Mouse (Mus musculus) lung, embryonic 16.5 days (tissue): ENCODE data around the gene Glis3. TPM values are rescaled to one million over a fixed set of nuclear protein-coding genes. Genes with fewer than 3 reads are reported as not detected.
A peak's percentile ranks its signal among the peaks of the same experiment; 100 is the strongest.

ENCODE experiments used
- ATAC-seq: fragments of 200-750 bp; cut with Nextera tagmentation; 2 replicates; pipeline ENCODE4 v1.8.0; 2017; ENCODE audit warnings: low read depth, mild to moderate bottlenecking, moderate library complexity
- H3K27ac ChIP-seq: fragments of 300-500 bp; sonication (generic); 2 replicates; pipeline ENCODE4 v1.5.1; 2014; ENCODE audit warnings: mild to moderate bottlenecking, control low read depth, low read length
- H3K27me3 ChIP-seq: fragments of 300-500 bp; sonication (generic); 2 replicates; pipeline ENCODE4 v1.6.1; 2014; ENCODE audit warnings: low read depth, low read length, mixed read lengths; ENCODE audit not compliant: control insufficient read depth, insufficient read depth
- H3K36me3 ChIP-seq: fragments of 300-500 bp; sonication (generic); 2 replicates; pipeline ENCODE4 v1.6.1; 2014; ENCODE audit warnings: low read length; ENCODE audit not compliant: control insufficient read depth, insufficient read depth
- H3K4me1 ChIP-seq: fragments of 300-500 bp; sonication (generic); replicated peaks from 2 replicates; pipeline ENCODE4 v1.6.1; 2014; ENCODE audit warnings: low read length, mixed read lengths; ENCODE audit not compliant: control insufficient read depth, insufficient read depth
- H3K4me2 ChIP-seq: fragments of 300-500 bp; sonication (generic); 2 replicates; pipeline ENCODE4 v1.6.1; 2014; ENCODE audit warnings: low read depth, low read length, control low read depth
- H3K4me3 ChIP-seq: fragments of 300-500 bp; sonication (generic); 2 replicates; pipeline ENCODE4 v1.5.1; 2014; ENCODE audit warnings: mild to moderate bottlenecking, low read length, control low read depth
- H3K9ac ChIP-seq: fragments of 300-500 bp; sonication (generic); 2 replicates; pipeline ENCODE4 v1.6.1; 2014; ENCODE audit warnings: low read length, control low read depth
- H3K9me3 ChIP-seq: fragments of 300-500 bp; sonication (generic); 2 replicates; pipeline ENCODE4 v1.6.1; 2016; ENCODE audit warnings: low read length; ENCODE audit not compliant: control insufficient read depth
- WGBS: fragments of 180-500 bp; shearing (Covaris S2); extraction: QIAGEN DNeasy Blood & Tissue Kit; methylation state at CpG from one replicate; pipeline ENCODE4 v1.1.7; 2014; 5-methylcytosine and 5-hydroxymethylcytosine counted together
- polyA plus RNA-seq: library from polyadenylated mRNA; unstranded; fragments of >200 nt; fragmentation: Nextera tagmentation; extraction: Ambion mirVana; gene quantifications from 2 replicates; pipeline ENCODE4 v1.2.1, GENCODE M21; 2015

Glis3 gene
- polyA plus RNA-seq, 1 experiment from 2014 or later, result 3.3 TPM

- Histone ChIP-seq H3K4me3 (no peak overlapping the region), H3K4me2 (no peak overlapping the region)
- WGBS, result 64% methylated on average over 5 of the region's 5 CpGs
Observed at GRCm38 (mm10) chr19:28465779-28466178, 214.1 kb downstream of the Glis3 start.

DNA sequence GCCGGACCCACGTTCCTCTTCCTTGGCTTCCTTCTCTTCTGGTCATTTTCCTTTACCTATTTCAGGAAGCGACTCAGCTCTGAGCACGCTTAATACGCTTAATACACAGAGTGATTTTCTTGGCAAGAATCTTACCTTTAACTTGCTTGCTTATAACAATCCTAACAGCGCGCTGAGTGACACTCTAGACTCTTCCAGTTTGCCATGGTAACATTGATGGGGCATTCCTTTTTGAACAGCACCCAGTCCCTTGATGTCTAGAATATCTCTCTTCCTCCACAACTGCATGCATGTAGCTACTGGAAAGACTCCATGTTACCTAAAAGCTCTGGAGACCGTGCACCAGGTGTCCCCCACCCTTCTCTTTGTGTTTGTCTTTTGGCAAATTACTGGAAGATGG lies 225.5 kb downstream of the Glis3 start:
- Histone ChIP-seq H3K27me3 (no peaks in the 10 kb centered on the region), H3K27ac (0 out of 2 replicates have a peak overlapping the region, but pooled peaks have one; percentile 6), H3K4me3 (no peak overlapping the region), H3K4me1 (peaks cover 7% of the 10 kb centered on the region; the same call in 1 of the 2 replicates), H3K4me2 (no peak overlapping the region), H3K9ac (no peak overlapping the region), H3K36me3 (no peaks in the 10 kb centered on the region), H3K9me3 (no peaks in the 10 kb centered on the region)
- WGBS, result 45% methylated on average over 8 of the region's 8 CpGs
- ATAC-seq, result no peak

More at GRCm38 (mm10) chr19:28465779-28466178, 214.1 kb downstream of the Glis3 start:
- no peak overlapping the region for H3K27ac ChIP-seq
- H3K9me3 ChIP-seq, result no peaks in the 10 kb centered on the region
- no peaks in the 10 kb centered on the region for H3K36me3 ChIP-seq
- no peaks in the 10 kb centered on the region for H3K4me1 ChIP-seq
- ATAC-seq, result no peak
- no peaks in the 10 kb centered on the region for H3K27me3 ChIP-seq
- H3K9ac ChIP-seq, result no peak overlapping the region

GRCm38 (mm10) chr19:28452951-28453520 lies 226.8 kb downstream of the Glis3 start:
- Histone ChIP-seq H3K4me3 (no peak overlapping the region), H3K27ac (no peak overlapping the region), H3K36me3 (no peaks in the 10 kb centered on the region), H3K27me3 (no peaks in the 10 kb centered on the region), H3K9ac (no peak overlapping the region), H3K4me2 (no peak overlapping the region), H3K4me1 (peaks cover 7% of the 10 kb centered on the region; the same call in 1 of the 2 replicates), H3K9me3 (no peaks in the 10 kb centered on the region)
- 60% methylated on average over 12 of the region's 12 CpGs for WGBS
- ATAC-seq, result no peak; the same call in 1 of the 2 replicates

GRCm38 (mm10) chr19:28448811-28449210 lies 231.1 kb downstream of the Glis3 start:
- ATAC-seq, result no peak
- Histone ChIP-seq H3K36me3 (no peaks in the 10 kb centered on the region), H3K9me3 (no peaks in the 10 kb centered on the region), H3K27ac (no peak overlapping the region), H3K4me1 (no peaks in the 10 kb centered on the region), H3K9ac (no peak overlapping the region), H3K27me3 (no peaks in the 10 kb centered on the region), H3K4me2 (no peak overlapping the region), H3K4me3 (no peak overlapping the region)
- WGBS, result 70% methylated on average over 4 of the region's 4 CpGs

GRCm38 (mm10) chr19:28442161-28442560 lies 237.7 kb downstream of the Glis3 start:
- no peak for ATAC-seq
- 85% methylated on average over 4 of the region's 4 CpGs for WGBS
- no peaks in the 10 kb centered on the region for H3K9me3 ChIP-seq

GRCm38 (mm10) chr19:28436457-28437148 lies 243.3 kb downstream of the Glis3 start:
- no peak overlapping the region for H3K4me3 ChIP-seq
- WGBS, result 55% methylated on average over 12 of the region's 12 CpGs
- no peak overlapping the region for H3K9ac ChIP-seq
- no peak overlapping the region for H3K27ac ChIP-seq
- H3K4me2 ChIP-seq, result no peak overlapping the region
- H3K9me3 ChIP-seq, result no peaks in the 10 kb centered on the region
- ATAC-seq, result peak; percentile 83
- H3K36me3 ChIP-seq, result no peaks in the 10 kb centered on the region
- no peaks in the 10 kb centered on the region for H3K27me3 ChIP-seq
- peaks cover 2% of the 10 kb centered on the region; the same call in 1 of the 2 replicates for H3K4me1 ChIP-seq

More at GRCm38 (mm10) chr19:28442161-28442560, 237.7 kb downstream of the Glis3 start:
- Histone ChIP-seq H3K27me3 (no peaks in the 10 kb centered on the region), H3K27ac (no peak overlapping the region), H3K9ac (no peak overlapping the region), H3K4me3 (no peak overlapping the region), H3K4me1 (no peaks in the 10 kb centered on the region), H3K4me2 (no peak overlapping the region), H3K36me3 (no peaks in the 10 kb centered on the region)

DNA sequence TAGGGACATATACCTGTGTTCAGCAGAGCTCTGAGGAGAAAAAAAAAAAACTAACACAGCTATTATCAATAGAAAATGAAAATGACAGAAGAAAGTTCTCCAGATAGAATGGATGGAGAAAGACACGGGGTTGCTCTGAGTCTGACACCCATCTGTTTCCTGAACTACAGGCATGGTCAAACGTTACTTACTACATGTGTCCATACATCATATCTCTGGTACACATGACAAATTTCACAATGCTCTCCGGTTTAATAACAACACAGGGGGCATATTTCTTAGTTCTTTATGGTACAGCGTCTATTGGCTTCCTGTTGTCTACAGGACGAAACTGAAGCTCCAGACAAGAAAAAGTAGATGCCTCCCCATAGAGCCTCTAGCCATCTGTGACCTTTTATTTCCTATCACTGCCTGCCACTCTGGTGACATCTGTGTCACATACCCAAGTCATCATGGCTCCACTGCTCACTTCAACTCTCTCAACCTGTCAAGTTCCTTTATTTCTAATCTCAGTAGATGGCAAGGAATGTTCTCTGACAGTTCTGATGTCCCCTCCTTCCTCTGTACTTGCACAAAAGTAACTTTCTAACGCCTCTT lies 251.6 kb downstream of the Glis3 start:
- Histone ChIP-seq H3K9ac (no peak overlapping the region), H3K4me3 (no peak overlapping the region), H3K27me3 (no peaks in the 10 kb centered on the region), H3K4me2 (no peak overlapping the region), H3K27ac (no peak overlapping the region), H3K9me3 (no peaks in the 10 kb centered on the region), H3K4me1 (no peaks in the 10 kb centered on the region), H3K36me3 (no peaks in the 10 kb centered on the region)
- 66% methylated on average over 6 of the region's 6 CpGs for WGBS
- no peak for ATAC-seq

DNA sequence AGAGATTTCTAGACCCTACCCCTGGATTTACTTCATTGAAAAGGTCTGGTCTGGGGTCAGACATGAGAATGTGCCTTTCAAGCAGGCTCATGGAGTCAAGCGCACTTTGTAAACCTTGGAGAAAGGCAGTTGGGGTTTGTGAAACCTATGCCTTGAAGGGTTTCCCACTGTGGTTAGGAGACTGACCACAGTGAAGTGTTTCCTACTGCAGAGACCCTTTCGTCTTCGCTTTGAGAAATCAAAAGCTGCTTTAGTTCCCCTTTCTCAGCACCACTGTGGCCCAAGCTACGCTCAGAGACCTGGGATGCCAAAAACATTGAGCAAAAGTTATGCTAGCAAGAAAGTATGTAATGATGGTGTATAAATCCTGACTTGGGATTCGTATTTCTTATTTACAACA lies 255.7 kb downstream of the Glis3 start:
- Histone ChIP-seq H3K4me2 (no peak overlapping the region), H3K27me3 (no peaks in the 10 kb centered on the region), H3K4me1 (no peaks in the 10 kb centered on the region), H3K9ac (no peak overlapping the region), H3K9me3 (no peaks in the 10 kb centered on the region), H3K36me3 (no peaks in the 10 kb centered on the region), H3K4me3 (no peak overlapping the region), H3K27ac (no peak overlapping the region)
- ATAC-seq, result no peak
- 86% methylated on average over 5 of the region's 5 CpGs for WGBS

DNA sequence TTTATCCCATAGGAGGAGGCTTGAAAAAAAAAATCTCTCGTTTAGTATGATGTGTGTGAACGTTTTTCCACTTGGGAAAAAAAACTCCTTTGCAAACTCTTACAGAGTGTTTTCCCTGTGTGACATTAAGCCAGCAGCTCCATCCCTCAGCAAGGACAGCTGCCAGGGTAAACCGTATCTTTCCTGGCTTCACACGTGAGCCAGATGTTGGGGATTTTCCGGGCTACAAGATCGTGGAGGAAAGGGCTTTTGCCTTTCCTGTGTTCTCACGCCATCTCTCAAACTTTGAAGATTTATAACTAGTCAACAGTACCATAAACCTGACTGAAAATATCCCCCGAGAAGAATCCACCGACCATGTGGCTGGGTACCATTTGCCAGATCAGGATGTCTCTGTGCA lies 256.9 kb downstream of the Glis3 start:
- no peak overlapping the region for H3K4me3 ChIP-seq
- ATAC-seq, result no peak
- 33% methylated on average over 9 of the region's 9 CpGs for WGBS
- H3K9ac ChIP-seq, result no peak overlapping the region
- no peaks in the 10 kb centered on the region for H3K4me1 ChIP-seq
- H3K4me2 ChIP-seq, result no peak overlapping the region
- no peaks in the 10 kb centered on the region for H3K27me3 ChIP-seq
- H3K27ac ChIP-seq, result no peak overlapping the region
- no peaks in the 10 kb centered on the region for H3K9me3 ChIP-seq
- H3K36me3 ChIP-seq, result no peaks in the 10 kb centered on the region
